Mouse (Mus musculus) right cerebral cortex, postnatal 14 days (tissue): ENCODE measurements around the gene Selp.

ENCODE experiments used
- DNase-seq: peaks from one replicate; pipeline ENCODE4 v3.0.0; 2022

The Selp gene

GRCm38 (mm10) chr1:164119892-164120776, 5.1 kb downstream of the Selp start:
- DNase-seq, result no peak

GRCm38 (mm10) chr1:164120777-164121158, 5.7 kb downstream of the Selp start:
- DNase-seq, result no peak

GRCm38 (mm10) chr1:164123836-164124235, 8.8 kb downstream of the Selp start:
- DNase-seq, result no peak

GRCm38 (mm10) chr1:164130013-164130412, 14.9 kb downstream of the Selp start:
- DNase-seq, result no peak

GRCm38 (mm10) chr1:164132609-164133008, 17.5 kb downstream of the Selp start:
- no peak for DNase-seq

- no peak for DNase-seq
These were observed 19.0 kb downstream of the Selp start for GRCm38 (mm10) chr1:164134101-164134500.

GRCm38 (mm10) chr1:164135360-164135759, 20.3 kb downstream of the Selp start:
- no peak for DNase-seq

- DNase-seq, result no peak
These were observed 20.9 kb downstream of the Selp start for GRCm38 (mm10) chr1:164135960-164136359.

- no peak for DNase-seq
These were observed 21.6 kb downstream of the Selp start for GRCm38 (mm10) chr1:164136636-164137035.

GRCm38 (mm10) chr1:164138365-164139130, 23.5 kb downstream of the Selp start:
- DNase-seq, result peak; percentile 84

GRCm38 (mm10) chr1:164139464-164139863, 24.4 kb downstream of the Selp start:
- DNase-seq, result no peak

GRCm38 (mm10) chr1:164149083-164149482, 34.0 kb downstream of the Selp start:
- no peak for DNase-seq

GRCm38 (mm10) chr1:164151387-164152088, 36.5 kb downstream of the Selp start, which contains the start of gene F5:
TSS of gene F5 (plus strand) at chr1:164151838.
- no peak for DNase-seq

- no peak for DNase-seq
These were observed 37.8 kb downstream of the Selp start for GRCm38 (mm10) chr1:164152836-164153235.

- DNase-seq, result no peak
These were observed 39.9 kb downstream of the Selp start for GRCm38 (mm10) chr1:164154983-164155382.

GRCm38 (mm10) chr1:164158571-164158970, 43.5 kb downstream of the Selp start:
- DNase-seq, result no peak

- DNase-seq, result no peak
These were observed 44.7 kb downstream of the Selp start for GRCm38 (mm10) chr1:164159781-164160180.

- no peak for DNase-seq
These were observed 47.7 kb downstream of the Selp start for GRCm38 (mm10) chr1:164162745-164163144.

GRCm38 (mm10) chr1:164168818-164169217, 53.8 kb downstream of the Selp start:
- DNase-seq, result no peak

GRCm38 (mm10) chr1:164170434-164170833, 55.4 kb downstream of the Selp start:
- no peak for DNase-seq

- DNase-seq, result no peak
These were observed 58.1 kb downstream of the Selp start for GRCm38 (mm10) chr1:164173145-164173544.

GRCm38 (mm10) chr1:164176856-164177255, 61.8 kb downstream of the Selp start:
- no peak for DNase-seq

GRCm38 (mm10) chr1:164178429-164178828, 63.4 kb downstream of the Selp start:
- DNase-seq, result no peak
